Mouse (Mus musculus) limb, embryonic 12.5 days (tissue): ENCODE results near the gene Osbp. TPM values are rescaled to one million over a fixed set of nuclear protein-coding genes. Genes with fewer than 3 reads are reported as not detected.

Experiments
- ATAC-seq: fragments of 200-750 bp; cut with Nextera tagmentation; 2 replicates; pipeline ENCODE4 v1.8.0; 2017; ENCODE audit warnings: low read depth, moderate TSS enrichment; ENCODE audit not compliant: insufficient number of reproducible peaks, insufficient read depth, low FRiP score, low TSS enrichment
- H3K27ac ChIP-seq: fragments of 300-500 bp; sonication (generic); 2 replicates; pipeline ENCODE4 v1.5.1; 2016; ENCODE audit warnings: mild to moderate bottlenecking, moderate library complexity
- H3K27me3 ChIP-seq: fragments of 300-500 bp; sonication (generic); 2 replicates; pipeline ENCODE4 v1.6.1; 2016; ENCODE audit warnings: mild to moderate bottlenecking, moderate library complexity
- H3K36me3 ChIP-seq: fragments of 300-500 bp; sonication (generic); 2 replicates; pipeline ENCODE4 v1.6.1; 2016; ENCODE audit warnings: mild to moderate bottlenecking, moderate library complexity
- H3K4me1 ChIP-seq: fragments of 300-500 bp; sonication (generic); replicated peaks from 2 replicates; pipeline ENCODE4 v1.6.1; 2016
- H3K4me2 ChIP-seq: fragments of 300-500 bp; sonication (generic); 2 replicates; pipeline ENCODE4 v1.6.1; 2016; ENCODE audit warnings: mild to moderate bottlenecking, moderate library complexity
- H3K4me3 ChIP-seq: fragments of 300-500 bp; sonication (generic); replicated peaks from 2 replicates; pipeline ENCODE4 v1.5.1; 2016; ENCODE audit warnings: mild to moderate bottlenecking
- H3K9ac ChIP-seq: fragments of 300-500 bp; sonication (generic); replicated peaks from 2 replicates; pipeline ENCODE4 v1.6.1; 2016; ENCODE audit warnings: mild to moderate bottlenecking, moderate library complexity
- H3K9me3 ChIP-seq: fragments of 300-500 bp; sonication (generic); 2 replicates; pipeline ENCODE4 v1.6.1; 2016; ENCODE audit warnings: mild to moderate bottlenecking, moderate library complexity
- WGBS: fragments of 180-500 bp; shearing (Covaris S2); methylation state at CpG from one replicate; pipeline ENCODE4 v1.1.7; 2016; 5-methylcytosine and 5-hydroxymethylcytosine counted together
- polyA plus RNA-seq: library from polyadenylated mRNA; unstranded; fragments of >200 nt; fragmentation: Nextera tagmentation; extraction: Ambion mirVana; gene quantifications from 2 replicates; pipeline ENCODE4 v1.2.1, GENCODE M21; 2016

Gene Osbp
- polyA plus RNA-seq, 1 experiment from 2014 or later: 5.1 TPM

DNA sequence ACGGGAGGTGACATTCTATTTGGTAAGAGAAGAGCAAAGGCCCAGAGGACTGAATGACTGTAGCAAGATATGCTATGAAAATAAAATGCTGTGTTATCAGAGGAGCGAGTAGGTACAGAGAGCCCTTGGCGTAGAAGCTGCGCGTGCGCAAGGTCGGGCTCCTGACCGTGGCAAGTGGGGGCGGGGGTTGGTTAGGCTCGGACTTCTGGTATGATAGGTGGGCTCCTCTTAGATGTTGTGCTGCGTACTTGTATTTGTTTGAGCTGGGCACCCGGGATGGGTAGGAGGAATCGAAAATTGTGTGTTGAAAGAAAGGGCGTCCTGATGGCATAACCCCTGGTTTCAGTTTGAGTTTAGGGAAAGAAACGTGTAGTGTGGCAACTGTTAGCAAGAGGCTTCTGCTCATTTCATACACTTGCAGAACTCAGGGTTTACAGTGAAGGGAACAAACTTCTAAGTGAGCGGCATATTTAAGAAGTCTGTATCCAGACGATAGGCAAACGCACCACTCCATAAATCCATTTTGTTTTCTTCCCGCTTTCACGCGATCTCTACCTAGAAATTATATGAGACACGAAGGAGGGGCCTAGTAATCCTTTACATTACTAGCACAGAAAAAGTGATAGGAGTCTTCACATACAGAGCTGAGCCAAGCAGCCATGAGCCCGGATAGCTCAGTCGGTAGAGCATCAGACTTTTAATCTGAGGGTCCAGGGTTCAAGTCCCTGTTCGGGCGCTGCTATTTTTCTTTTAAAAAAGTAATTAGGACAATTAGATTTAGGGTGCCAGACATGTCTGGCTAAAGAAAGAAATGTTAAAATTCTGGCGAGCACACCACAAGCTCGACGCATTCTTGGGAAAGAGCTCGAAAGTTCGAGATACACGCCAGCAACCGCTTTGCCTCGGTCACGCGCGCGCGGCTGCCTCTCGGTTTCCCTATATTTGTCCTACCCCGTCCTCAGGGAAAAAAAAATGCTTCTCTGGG lies 39.9 kb downstream of the Osbp start:
- WGBS: under 1% methylated on average over 41 of the region's 41 CpGs
- Histone ChIP-seq H3K9ac (peak overlapping the region; percentile 58), H3K4me2 (peak overlapping the region; percentile 64), H3K4me1 (peaks cover 15% of the 10 kb centered on the region; the same call in 1 of the 2 replicates), H3K36me3 (no peaks in the 10 kb centered on the region), H3K9me3 (no peaks in the 10 kb centered on the region), H3K27me3 (no peaks in the 10 kb centered on the region), H3K27ac (peak overlapping the region; percentile 78; the same call in 1 of the 2 replicates), H3K4me3 (peak overlapping the region; percentile 57)
- peak; percentile 75 for ATAC-seq

DNA sequence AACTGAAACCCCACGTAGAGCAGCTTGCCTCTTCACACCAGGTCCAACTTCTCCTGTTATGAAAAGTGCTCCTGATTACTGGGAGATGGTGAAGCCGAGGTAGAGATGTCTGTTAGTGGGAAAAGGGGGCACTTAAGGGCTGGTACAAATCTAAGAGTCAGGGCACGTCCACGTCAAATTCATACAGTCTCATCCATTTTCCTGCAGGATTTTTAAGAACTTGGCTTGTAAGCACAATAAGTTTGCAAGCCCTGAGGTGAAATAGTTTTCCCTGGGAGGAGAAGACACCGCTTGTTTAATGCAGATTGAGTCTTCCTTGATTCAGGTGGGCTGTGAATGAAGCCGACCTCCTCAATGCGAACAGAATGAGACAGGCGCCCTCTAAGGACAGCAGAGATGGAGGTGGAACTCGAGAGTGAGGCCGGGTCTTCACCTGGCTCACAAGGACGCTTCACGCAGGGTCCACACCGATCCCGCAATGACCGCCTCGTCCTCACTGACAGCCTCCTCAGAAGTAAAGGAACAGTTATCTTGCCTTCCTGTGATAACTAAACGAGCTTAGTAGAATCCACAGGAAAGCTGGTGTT lies 40.7 kb downstream of the Osbp start:
- Histone ChIP-seq H3K9ac (peak overlapping the region; percentile 50), H3K36me3 (no peaks in the 10 kb centered on the region), H3K27me3 (no peaks in the 10 kb centered on the region), H3K4me1 (peaks cover 15% of the 10 kb centered on the region; the same call in 1 of the 2 replicates), H3K4me3 (peak overlapping the region; percentile 57), H3K9me3 (no peaks in the 10 kb centered on the region), H3K4me2 (peak overlapping the region; percentile 64), H3K27ac (no peak overlapping the region)
- no peak for ATAC-seq
- under 1% methylated on average over 17 of the region's 17 CpGs for WGBS

DNA sequence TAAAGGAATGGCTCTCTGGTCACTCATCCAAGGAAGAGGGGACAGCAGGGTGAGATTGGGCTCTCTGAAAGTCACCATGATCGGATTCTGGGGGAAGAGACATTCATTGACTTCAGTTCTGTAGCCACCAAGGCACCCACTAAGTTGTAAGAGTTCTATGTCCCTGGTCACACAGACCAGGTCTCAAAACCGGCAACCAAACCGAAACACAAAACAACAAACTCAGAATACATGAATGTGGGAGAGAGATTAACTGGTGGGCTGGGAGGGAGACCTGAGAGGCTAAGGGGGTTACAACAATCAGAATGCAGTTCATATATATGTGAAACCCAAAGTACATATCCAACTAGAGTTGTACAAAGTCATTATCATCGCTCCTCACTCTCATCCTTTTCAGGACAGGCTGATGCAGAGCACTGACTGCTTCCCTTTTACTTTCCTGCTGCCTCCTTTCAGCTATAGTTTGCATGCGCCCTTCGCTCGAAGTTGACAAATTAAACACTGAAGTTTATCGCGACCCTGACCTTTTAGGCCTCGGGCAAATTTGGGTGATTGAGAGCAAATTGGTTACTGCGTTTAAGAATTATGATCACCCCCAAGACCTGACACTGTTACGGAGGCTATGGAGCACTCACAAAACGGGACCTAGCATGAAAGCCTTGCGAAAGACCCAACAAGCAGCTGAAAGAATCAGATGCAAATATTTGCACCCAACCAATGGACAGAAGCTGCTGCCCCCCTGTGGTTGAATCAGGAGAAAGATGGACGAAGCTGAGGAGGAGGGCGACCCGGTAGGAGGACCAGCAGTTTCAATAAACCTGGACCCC lies 41.6 kb downstream of the Osbp start:
- Histone ChIP-seq H3K9ac (no peak overlapping the region), H3K4me2 (peak overlapping the region; percentile 64), H3K9me3 (no peaks in the 10 kb centered on the region), H3K36me3 (no peaks in the 10 kb centered on the region), H3K4me3 (peak overlapping the region; percentile 57), H3K27ac (no peak overlapping the region), H3K4me1 (peaks cover 14% of the 10 kb centered on the region; the same call in 1 of the 2 replicates), H3K27me3 (no peaks in the 10 kb centered on the region)
- no peak for ATAC-seq
- 9% methylated on average over 17 of the region's 17 CpGs for WGBS

DNA sequence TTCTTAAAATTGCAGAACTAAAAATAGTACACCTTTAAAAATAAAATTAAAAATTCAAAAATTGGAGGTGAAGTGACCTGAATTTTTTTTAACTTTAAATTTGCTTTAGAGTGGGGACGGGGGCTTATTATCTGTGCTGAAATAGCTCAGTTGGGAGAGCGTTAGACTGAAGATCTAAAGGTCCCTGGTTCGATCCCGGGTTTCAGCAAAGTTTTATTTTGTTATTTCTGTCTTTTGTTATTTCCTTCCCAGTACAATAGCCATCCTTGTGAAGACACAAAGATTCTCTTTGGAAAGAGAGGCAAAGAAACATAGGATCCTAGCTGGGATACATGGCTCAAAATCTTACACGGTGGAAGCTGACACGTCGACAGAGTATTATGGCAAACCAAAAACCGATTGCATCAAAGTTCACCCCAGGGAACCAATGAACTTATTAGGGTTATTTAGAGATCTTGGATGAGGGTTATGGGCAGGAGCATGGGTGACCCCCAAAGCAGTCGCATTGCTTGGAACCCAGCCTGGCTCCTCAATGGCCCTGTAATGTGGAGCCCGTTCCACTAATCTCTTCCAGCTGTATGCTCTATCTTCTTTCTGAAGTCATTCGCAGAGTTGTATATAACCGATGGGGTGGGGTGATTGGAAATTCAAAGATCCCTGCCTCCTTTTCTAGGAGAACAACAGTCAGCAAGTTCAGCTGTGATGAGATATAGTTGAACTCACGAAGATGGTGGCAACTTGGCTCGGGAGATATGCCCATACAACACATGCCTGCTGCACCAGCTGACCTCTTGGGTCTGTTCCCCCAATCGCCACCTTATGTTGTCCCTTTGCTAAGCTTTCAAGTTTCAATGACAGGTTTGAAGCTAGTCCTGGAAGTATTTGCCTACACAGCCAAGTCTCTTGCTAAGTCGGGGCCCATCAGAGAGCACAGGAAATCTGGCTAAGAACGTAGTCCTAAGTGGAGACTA lies 43.0 kb downstream of the Osbp start:
- H3K9ac ChIP-seq: no peak overlapping the region
- H3K4me2 ChIP-seq: peak overlapping the region; percentile 64; the same call in 1 of the 2 replicates

DNA sequence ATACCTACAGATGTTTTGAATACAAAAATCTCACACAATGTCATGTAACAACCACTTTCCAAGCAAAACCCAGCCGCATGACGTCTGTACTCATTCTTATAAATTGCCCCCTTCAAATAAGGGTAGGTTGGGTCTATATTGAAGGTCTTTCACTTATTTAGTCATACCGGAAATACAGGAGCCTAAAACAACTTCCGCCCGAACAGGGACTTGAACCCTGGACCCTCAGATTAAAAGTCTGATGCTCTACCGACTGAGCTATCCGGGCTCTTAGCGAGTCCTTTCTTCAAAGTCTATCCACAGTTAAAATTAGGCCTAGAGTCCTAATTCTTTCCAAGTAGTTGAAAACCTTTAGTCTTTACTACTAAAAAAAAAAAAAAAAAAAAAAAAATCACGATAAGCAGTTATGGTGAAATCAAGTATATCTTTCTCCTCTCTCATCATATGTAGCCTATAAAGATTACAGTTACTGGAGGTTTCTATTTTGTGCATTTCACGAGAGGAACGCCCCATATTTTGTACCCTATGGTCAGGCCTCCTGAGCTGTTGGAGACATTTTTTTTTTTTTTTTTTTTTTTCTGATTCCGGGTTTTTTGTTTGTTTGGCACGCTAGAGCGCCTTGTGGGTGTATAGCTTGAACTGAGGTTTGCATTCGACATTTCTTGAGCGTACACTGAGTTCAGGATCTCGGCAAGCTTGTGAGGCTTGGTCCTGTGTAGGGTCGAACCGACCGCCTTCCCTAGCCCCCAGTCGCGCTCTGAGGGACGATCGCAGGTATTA lies 44.0 kb downstream of the Osbp start:
- H3K36me3 ChIP-seq: no peaks in the 10 kb centered on the region
- WGBS: 1% methylated on average over 24 of the region's 24 CpGs
- peak overlapping the region; percentile 63 for H3K4me2 ChIP-seq
- H3K27me3 ChIP-seq: no peaks in the 10 kb centered on the region
- 0 out of 2 replicates have a peak, but pooled peaks cover 11% of the 10 kb centered on the region for H3K4me1 ChIP-seq
- no peaks in the 10 kb centered on the region for H3K9me3 ChIP-seq
- H3K9ac ChIP-seq: peak overlapping the region; percentile 78
- peak overlapping the region; percentile 88 for H3K27ac ChIP-seq
- ATAC-seq: no peak
- H3K4me3 ChIP-seq: peak overlapping the region; percentile 61

More for the DNA sequence above, 43.0 kb downstream of the Osbp start:
- 17% methylated on average over 17 of the region's 17 CpGs for WGBS
- no peaks in the 10 kb centered on the region for H3K9me3 ChIP-seq
- ATAC-seq: no peak
- H3K4me3 ChIP-seq: no peak overlapping the region
- peaks cover 13% of the 10 kb centered on the region; the same call in 1 of the 2 replicates for H3K4me1 ChIP-seq
- no peak overlapping the region for H3K27ac ChIP-seq
- no peaks in the 10 kb centered on the region for H3K27me3 ChIP-seq
- no peaks in the 10 kb centered on the region for H3K36me3 ChIP-seq

DNA sequence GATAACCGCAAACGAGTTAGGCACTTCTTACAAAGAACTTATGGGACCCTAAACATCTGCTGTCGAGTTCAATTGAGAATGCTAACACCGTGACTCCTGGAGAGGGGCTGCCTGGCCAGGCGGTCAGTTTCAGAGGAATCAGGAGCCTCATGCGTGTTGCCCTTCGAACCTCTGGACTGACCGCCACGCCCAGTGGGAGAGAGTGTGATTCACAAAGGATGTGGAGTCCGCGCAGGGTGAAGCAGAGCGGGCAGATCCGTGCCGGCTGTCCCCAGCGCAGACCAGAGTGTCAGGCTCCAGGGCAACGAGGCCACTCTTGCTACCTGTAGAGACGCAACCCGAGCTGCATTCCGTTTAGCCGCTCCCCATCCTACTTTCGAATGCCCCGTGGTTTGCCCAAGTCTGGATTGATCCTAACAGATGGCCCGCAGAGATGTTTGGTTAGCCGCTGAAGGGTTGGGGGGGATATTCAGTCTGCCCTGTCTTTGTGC lies 44.6 kb downstream of the Osbp start:
- peak; percentile 28; the same call in 1 of the 2 replicates for ATAC-seq
- Histone ChIP-seq H3K4me2 (peak overlapping the region; percentile 63), H3K36me3 (no peaks in the 10 kb centered on the region), H3K4me3 (peak overlapping the region; percentile 61), H3K9me3 (no peaks in the 10 kb centered on the region), H3K27me3 (no peaks in the 10 kb centered on the region), H3K27ac (peak overlapping the region; percentile 88), H3K4me1 (0 out of 2 replicates have a peak, but pooled peaks cover 10% of the 10 kb centered on the region), H3K9ac (peak overlapping the region; percentile 78)
- 0% methylated on average over 24 of the region's 24 CpGs for WGBS

DNA sequence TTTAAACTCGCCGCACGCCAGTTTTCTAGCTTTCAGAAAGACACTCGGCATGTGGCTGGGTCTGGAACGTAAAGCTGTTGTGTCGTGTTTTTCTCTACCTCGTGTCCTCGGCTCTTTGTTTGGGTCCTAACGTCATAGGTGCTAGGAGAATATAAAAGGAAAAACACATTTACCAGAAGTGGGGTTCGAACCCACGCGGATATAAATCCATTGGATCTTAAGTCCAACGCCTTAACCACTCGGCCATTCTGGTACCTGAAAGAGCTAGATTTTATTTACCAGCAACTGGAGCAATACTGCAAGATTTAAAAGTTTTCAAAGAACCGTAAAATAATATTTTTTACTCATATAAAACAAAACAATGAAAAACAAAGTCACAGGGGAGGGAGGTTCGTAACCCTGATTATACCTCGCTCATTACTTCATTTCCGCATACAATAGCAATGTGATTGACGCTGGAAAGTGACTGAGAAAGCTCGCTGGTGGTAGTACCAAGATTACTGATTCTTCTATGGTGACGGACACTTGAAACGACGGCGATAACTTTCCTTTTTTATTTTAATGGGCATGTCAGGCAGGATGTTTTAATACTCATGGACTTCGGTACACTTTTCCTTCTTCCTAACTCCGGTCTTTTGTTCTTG lies 45.3 kb downstream of the Osbp start:
- Histone ChIP-seq H3K27me3 (no peaks in the 10 kb centered on the region), H3K4me1 (0 out of 2 replicates have a peak, but pooled peaks cover 10% of the 10 kb centered on the region), H3K9ac (peak overlapping the region; percentile 78), H3K4me2 (peak overlapping the region; percentile 63), H3K27ac (peak overlapping the region; percentile 88), H3K36me3 (no peaks in the 10 kb centered on the region), H3K9me3 (no peaks in the 10 kb centered on the region), H3K4me3 (peak overlapping the region; percentile 61)
- under 1% methylated on average over 26 of the region's 26 CpGs for WGBS
- ATAC-seq: peak; percentile 54

DNA sequence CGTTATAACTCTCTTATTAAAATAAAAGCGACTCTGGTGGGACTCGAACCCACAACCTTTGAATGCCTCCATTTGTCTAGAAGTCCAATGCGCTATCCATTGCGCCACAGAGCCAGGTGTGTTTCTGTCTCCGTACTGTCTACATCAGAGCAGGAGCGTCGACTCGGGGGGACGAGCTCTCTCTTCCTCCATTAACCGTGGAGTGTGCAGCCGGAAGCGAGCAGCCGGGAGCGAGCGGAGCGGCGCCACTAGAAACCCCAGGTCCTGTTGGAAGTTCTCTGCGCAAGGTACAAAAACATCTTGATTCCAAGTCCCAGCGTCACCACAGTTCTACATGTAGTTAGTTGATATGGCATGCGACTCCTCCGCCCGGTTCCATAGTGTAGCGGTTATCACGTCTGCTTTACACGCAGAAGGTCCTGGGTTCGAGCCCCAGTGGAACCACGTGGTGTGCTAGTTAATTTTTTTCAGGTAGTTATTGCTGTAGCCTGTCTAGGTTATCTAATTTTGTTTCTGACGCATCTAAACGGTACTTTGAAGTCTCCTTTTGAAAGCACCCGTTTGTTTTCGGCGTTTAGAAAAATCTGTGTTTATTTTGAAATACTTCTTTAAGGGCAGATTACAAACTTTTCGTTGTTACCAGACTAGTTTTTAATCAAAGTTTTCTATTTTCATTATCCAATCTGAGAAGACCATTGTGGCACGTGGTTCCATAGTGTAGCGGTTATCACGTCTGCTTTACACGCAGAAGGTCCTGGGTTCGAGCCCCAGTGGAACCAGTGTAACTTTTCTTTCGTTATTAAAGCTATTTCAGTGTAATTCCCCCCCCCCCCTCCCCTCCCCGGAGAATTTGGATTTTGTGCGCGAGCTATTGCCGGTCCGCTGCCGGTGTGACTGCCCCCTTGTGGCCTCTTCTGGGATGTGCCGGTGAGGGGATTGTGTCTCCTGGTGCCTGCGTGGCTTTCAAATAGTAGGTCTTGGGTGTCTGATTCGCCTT lies 46.1 kb downstream of the Osbp start:
- H3K27ac ChIP-seq: peak overlapping the region; percentile 80
- 0 out of 2 replicates have a peak overlapping the region, but pooled peaks have one; percentile 44 for H3K9ac ChIP-seq
- ATAC-seq: peak; percentile 67
- under 1% methylated on average over 49 of the region's 49 CpGs for WGBS
- H3K27me3 ChIP-seq: no peaks in the 10 kb centered on the region
- H3K4me2 ChIP-seq: peak overlapping the region; percentile 63
- H3K36me3 ChIP-seq: no peaks in the 10 kb centered on the region
- H3K9me3 ChIP-seq: no peaks in the 10 kb centered on the region
- 0 out of 2 replicates have a peak, but pooled peaks cover 7% of the 10 kb centered on the region for H3K4me1 ChIP-seq
- peak overlapping the region; percentile 61 for H3K4me3 ChIP-seq
